Mouse (Mus musculus) thymus, postnatal 25 days (tissue): ENCODE data around the gene Ppfibp2.

Experiments
- DNase-seq: peaks from one replicate; pipeline ENCODE4 v3.0.0; 2022

Gene Ppfibp2

GRCm38 (mm10) chr7:107594857-107595402, at the start of gene Ppfibp2:
TSS of gene Ppfibp2 (plus strand) at chr7:107595207.
- DNase-seq, result peak; percentile 80

GRCm38 (mm10) chr7:107547872-107548271, 47.1 kb upstream of the Ppfibp2 start:
- no peak for DNase-seq

- DNase-seq, result no peak
Observed at GRCm38 (mm10) chr7:107553461-107553860, 41.5 kb upstream of the Ppfibp2 start.

- DNase-seq, result peak; percentile 13
Observed at GRCm38 (mm10) chr7:107555906-107556305, 39.1 kb upstream of the Ppfibp2 start.

- no peak for DNase-seq
Observed at GRCm38 (mm10) chr7:107560675-107561074, 34.3 kb upstream of the Ppfibp2 start.

GRCm38 (mm10) chr7:107561584-107561983, 33.4 kb upstream of the Ppfibp2 start:
- no peak for DNase-seq

- no peak for DNase-seq
Observed at GRCm38 (mm10) chr7:107563727-107564126, 31.3 kb upstream of the Ppfibp2 start.

GRCm38 (mm10) chr7:107567261-107567671, 27.7 kb upstream of the Ppfibp2 start, which contains the start of gene Olfml1:
TSS of gene Olfml1 (plus strand) at chr7:107567446.
- no peak for DNase-seq

GRCm38 (mm10) chr7:107567674-107568073, 27.3 kb upstream of the Ppfibp2 start:
- no peak for DNase-seq

- DNase-seq, result no peak
Observed at GRCm38 (mm10) chr7:107568971-107569370, 26.0 kb upstream of the Ppfibp2 start.

GRCm38 (mm10) chr7:107573856-107574255, 21.2 kb upstream of the Ppfibp2 start:
- DNase-seq, result no peak

- DNase-seq, result no peak
Observed at GRCm38 (mm10) chr7:107574276-107574675, 20.7 kb upstream of the Ppfibp2 start.

- no peak for DNase-seq
Observed at GRCm38 (mm10) chr7:107592641-107593040, 2.4 kb upstream of the Ppfibp2 start.

- DNase-seq, result no peak
Observed at GRCm38 (mm10) chr7:107593904-107594303, 1.1 kb upstream of the Ppfibp2 start.

- peak; percentile 28 for DNase-seq
Observed at GRCm38 (mm10) chr7:107594325-107594856, 616 bp upstream of the Ppfibp2 start.

GRCm38 (mm10) chr7:107595426-107595825, 419 bp downstream of the Ppfibp2 start:
- DNase-seq, result no peak

- no peak for DNase-seq
Observed at GRCm38 (mm10) chr7:107596753-107597152, 1.7 kb downstream of the Ppfibp2 start.

GRCm38 (mm10) chr7:107597956-107598355, 2.9 kb downstream of the Ppfibp2 start:
- no peak for DNase-seq

- DNase-seq, result no peak
Observed at GRCm38 (mm10) chr7:107600651-107601050, 5.6 kb downstream of the Ppfibp2 start.

GRCm38 (mm10) chr7:107602505-107602904, 7.5 kb downstream of the Ppfibp2 start:
- DNase-seq, result no peak

- no peak for DNase-seq
Observed at GRCm38 (mm10) chr7:107602913-107603312, 7.9 kb downstream of the Ppfibp2 start.

- DNase-seq, result no peak
Observed at GRCm38 (mm10) chr7:107607766-107608165, 12.8 kb downstream of the Ppfibp2 start.

- no peak for DNase-seq
Observed at GRCm38 (mm10) chr7:107609622-107610255, 14.7 kb downstream of the Ppfibp2 start.

GRCm38 (mm10) chr7:107610880-107611279, 15.9 kb downstream of the Ppfibp2 start:
- DNase-seq, result no peak
